Mouse (Mus musculus) C2C12 (cell line): ENCODE results near the gene Osbpl3. TPM values are rescaled to one million over a fixed set of nuclear protein-coding genes. Genes with fewer than 3 reads are reported as not detected.

Source experiments
- H3K27me3 ChIP-seq: one replicate; pipeline ENCODE4 v1.6.1; 2011; ENCODE audit not compliant: control insufficient read depth, insufficient read depth, insufficient read length
- H3K36me3 ChIP-seq: one replicate; pipeline ENCODE4 v1.6.1; 2011; ENCODE audit not compliant: control insufficient read depth, insufficient read depth
- H3K4me3 ChIP-seq: one replicate; pipeline ENCODE4 v1.5.1; 2011; ENCODE audit warnings: mild to moderate bottlenecking, control low read depth; ENCODE audit not compliant: poor library complexity, insufficient read depth, severe bottlenecking
- H3K79me2 ChIP-seq: one replicate; pipeline ENCODE4 v1.6.1; 2011; ENCODE audit not compliant: control insufficient read depth, insufficient read depth
- H3K79me3 ChIP-seq: one replicate; pipeline ENCODE4 v1.6.1; 2011; ENCODE audit warnings: low read depth, control low read depth
- H3ac ChIP-seq: one replicate; pipeline ENCODE3; 2011; ENCODE audit warnings: low read depth; ENCODE audit not compliant: control insufficient read depth, insufficient read length
- CEBPB ChIP-seq: IDR thresholded peaks from one replicate; pipeline ENCODE4 v1.6.1; 2011; ENCODE audit warnings: low read depth, mild to moderate bottlenecking, control low read depth, moderate library complexity
- CTCF ChIP-seq: IDR thresholded peaks from one replicate; pipeline ENCODE4 v1.5.1; 2011; ENCODE audit not compliant: control insufficient read depth, insufficient read depth, insufficient read length
- FOSL1 ChIP-seq: IDR thresholded peaks from one replicate; pipeline ENCODE4 v1.8.0; 2011; ENCODE audit warnings: mild to moderate bottlenecking, low read length; ENCODE audit not compliant: poor library complexity, insufficient read depth, severe bottlenecking
- MAX ChIP-seq: IDR thresholded peaks from one replicate; pipeline ENCODE4 v1.6.1; 2011; ENCODE audit warnings: mild to moderate bottlenecking, control low read depth
- MYOD1 ChIP-seq: IDR thresholded peaks from one replicate; pipeline ENCODE4 v1.6.1; 2011; ENCODE audit warnings: low read depth; ENCODE audit not compliant: control insufficient read depth, insufficient read length
- MYOG ChIP-seq: IDR thresholded peaks from one replicate; pipeline ENCODE4 v1.6.1; 2011; ENCODE audit not compliant: control insufficient read depth, insufficient read length; ENCODE audit errors: extremely low read depth
- USF1 ChIP-seq: IDR thresholded peaks from one replicate; pipeline ENCODE4 v1.6.1; 2011; ENCODE audit warnings: low read depth, mild to moderate bottlenecking, control low read depth, moderate library complexity
- polyA plus RNA-seq: library from polyadenylated mRNA; unstranded; fragments of >200 nt; fragmentation: generic; extraction: Trizol; gene quantifications from one replicate; pipeline ENCODE4 v1.2.1, GENCODE M21; 2012; ENCODE audit warnings: missing spikeins

Osbpl3 gene
- polyA plus RNA-seq, 1 experiment: 17.6 TPM

GRCm38 (mm10) chr6:50419518-50420290, 36.3 kb downstream of the Osbpl3 start:
- H3K27me3 ChIP-seq: no peaks in the 10 kb centered on the region
- H3K4me3 ChIP-seq: no peak overlapping the region
- no peak overlapping the region for H3ac ChIP-seq
- H3K36me3 ChIP-seq: peaks cover 26% of the 10 kb centered on the region
- TF ChIP-seq CTCF (no peak), MYOD1 (no peak), MYOG (no peak), CEBPB (no peak), FOSL1 (no peak), MAX (no peak), USF1 (no peak)
- H3K79me3 ChIP-seq: peaks cover 2% of the 10 kb centered on the region
- H3K79me2 ChIP-seq: peaks cover 12% of the 10 kb centered on the region

GRCm38 (mm10) chr6:50418951-50419350, 37.0 kb downstream of the Osbpl3 start:
- no peak overlapping the region for H3K4me3 ChIP-seq
- H3K79me2 ChIP-seq: peaks cover 12% of the 10 kb centered on the region
- H3ac ChIP-seq: no peak overlapping the region
- H3K36me3 ChIP-seq: peaks cover 20% of the 10 kb centered on the region
- peaks cover 2% of the 10 kb centered on the region for H3K79me3 ChIP-seq
- TF ChIP-seq FOSL1 (no peak), MYOG (no peak), CEBPB (no peak), USF1 (no peak), CTCF (no peak)
- H3K27me3 ChIP-seq: no peaks in the 10 kb centered on the region

- H3K79me3 ChIP-seq: peaks cover 2% of the 10 kb centered on the region
- TF ChIP-seq FOSL1: no peak
- TF ChIP-seq MAX: no peak
- no peak for TF ChIP-seq MYOG
- no peak for TF ChIP-seq USF1
- TF ChIP-seq CEBPB: no peak
- no peak for TF ChIP-seq MYOD1
- TF ChIP-seq CTCF: no peak
- peaks cover 20% of the 10 kb centered on the region for H3K36me3 ChIP-seq
- H3K27me3 ChIP-seq: no peaks in the 10 kb centered on the region
- H3K79me2 ChIP-seq: peaks cover 6% of the 10 kb centered on the region
- H3ac ChIP-seq: no peak overlapping the region
- H3K4me3 ChIP-seq: no peak overlapping the region
Observed at GRCm38 (mm10) chr6:50416854-50417253, 39.1 kb downstream of the Osbpl3 start.

GRCm38 (mm10) chr6:50415431-50415830, 40.6 kb downstream of the Osbpl3 start:
- peaks cover 22% of the 10 kb centered on the region for H3K36me3 ChIP-seq

GRCm38 (mm10) chr6:50414547-50414946, 41.5 kb downstream of the Osbpl3 start:
- peaks cover 2% of the 10 kb centered on the region for H3K79me3 ChIP-seq
- H3ac ChIP-seq: no peak overlapping the region
- peaks cover 20% of the 10 kb centered on the region for H3K36me3 ChIP-seq
- no peak overlapping the region for H3K4me3 ChIP-seq
- no peaks in the 10 kb centered on the region for H3K27me3 ChIP-seq
- no peak for TF ChIP-seq FOSL1
- TF ChIP-seq MAX: no peak
- TF ChIP-seq USF1: no peak
- peaks cover 6% of the 10 kb centered on the region for H3K79me2 ChIP-seq

More at GRCm38 (mm10) chr6:50415431-50415830, 40.6 kb downstream of the Osbpl3 start:
- Histone ChIP-seq H3K79me3 (peaks cover 2% of the 10 kb centered on the region), H3K4me3 (no peak overlapping the region), H3K27me3 (no peaks in the 10 kb centered on the region), H3ac (no peak overlapping the region), H3K79me2 (peaks cover 6% of the 10 kb centered on the region)
- TF ChIP-seq MAX (no peak), FOSL1 (no peak)

- Histone ChIP-seq H3ac (no peak overlapping the region), H3K27me3 (no peaks in the 10 kb centered on the region), H3K4me3 (no peak overlapping the region), H3K36me3 (peaks cover 11% of the 10 kb centered on the region), H3K79me2 (peaks cover 6% of the 10 kb centered on the region), H3K79me3 (peaks cover 2% of the 10 kb centered on the region)
- TF ChIP-seq CEBPB: no peak
- TF ChIP-seq CTCF: no peak
- TF ChIP-seq MAX: no peak
- TF ChIP-seq MYOG: no peak
- no peak for TF ChIP-seq USF1
- TF ChIP-seq FOSL1: no peak
- no peak for TF ChIP-seq MYOD1
Observed at GRCm38 (mm10) chr6:50413381-50413780, 42.6 kb downstream of the Osbpl3 start.
